Mouse (Mus musculus) liver, embryonic 16.5 days (tissue): ENCODE results near the gene Pon1. TPM values are rescaled to one million over a fixed set of nuclear protein-coding genes. Genes with fewer than 3 reads are reported as not detected.
A peak's percentile ranks its signal among the peaks of the same experiment; 100 is the strongest.

ENCODE experiments used
- ATAC-seq: fragments of 200-750 bp; cut with Nextera tagmentation; 2 replicates; pipeline ENCODE4 v1.8.0; 2017; ENCODE audit warnings: low read depth, mild to moderate bottlenecking, moderate number of reproducible peaks, moderate library complexity
- H3K27ac ChIP-seq: fragments of 300-500 bp; sonication (generic); 2 replicates; pipeline ENCODE4 v1.5.1; 2014; ENCODE audit warnings: mild to moderate bottlenecking, low read length
- H3K27me3 ChIP-seq: fragments of 300-500 bp; sonication (generic); 2 replicates; pipeline ENCODE4 v1.6.1; 2014; ENCODE audit warnings: low read depth, low read length, mixed read lengths; ENCODE audit not compliant: control insufficient read depth, insufficient read depth
- H3K36me3 ChIP-seq: fragments of 300-500 bp; sonication (generic); 2 replicates; pipeline ENCODE4 v1.6.1; 2014; ENCODE audit warnings: mild to moderate bottlenecking; ENCODE audit not compliant: control insufficient read depth, insufficient read depth
- H3K4me1 ChIP-seq: fragments of 300-500 bp; sonication (generic); 2 replicates; pipeline ENCODE4 v1.6.1; 2014; ENCODE audit warnings: low read depth, low read length, mixed read lengths; ENCODE audit not compliant: control insufficient read depth
- H3K4me2 ChIP-seq: fragments of 300-500 bp; sonication (generic); 2 replicates; pipeline ENCODE4 v1.6.1; 2014; ENCODE audit warnings: low read depth, low read length, mixed read lengths
- H3K4me3 ChIP-seq: fragments of 300-500 bp; sonication (generic); 2 replicates; pipeline ENCODE4 v1.5.1; 2014; ENCODE audit warnings: low read depth, mild to moderate bottlenecking, low read length
- H3K9ac ChIP-seq: fragments of 300-500 bp; sonication (generic); 2 replicates; pipeline ENCODE4 v1.6.1; 2014; ENCODE audit warnings: low read depth, low read length
- H3K9me3 ChIP-seq: fragments of 300-500 bp; sonication (generic); replicated peaks from 2 replicates; pipeline ENCODE4 v1.6.1; 2016; ENCODE audit warnings: low read length; ENCODE audit not compliant: control insufficient read depth
- WGBS: fragments of 180-500 bp; shearing (Covaris S2); extraction: QIAGEN DNeasy Blood & Tissue Kit; methylation state at CpG from one replicate; pipeline ENCODE4 v1.1.7; 2014; ENCODE audit not compliant: insufficient replicate concordance; 5-methylcytosine and 5-hydroxymethylcytosine counted together
- polyA plus RNA-seq: library from polyadenylated mRNA; unstranded; fragments of >200 nt; fragmentation: Nextera tagmentation; extraction: Ambion mirVana; gene quantifications from 2 replicates; pipeline ENCODE4 v1.2.1, GENCODE M21; 2015

Gene Pon1
- polyA plus RNA-seq, 1 experiment from 2014 or later = 19.2 TPM

DNA sequence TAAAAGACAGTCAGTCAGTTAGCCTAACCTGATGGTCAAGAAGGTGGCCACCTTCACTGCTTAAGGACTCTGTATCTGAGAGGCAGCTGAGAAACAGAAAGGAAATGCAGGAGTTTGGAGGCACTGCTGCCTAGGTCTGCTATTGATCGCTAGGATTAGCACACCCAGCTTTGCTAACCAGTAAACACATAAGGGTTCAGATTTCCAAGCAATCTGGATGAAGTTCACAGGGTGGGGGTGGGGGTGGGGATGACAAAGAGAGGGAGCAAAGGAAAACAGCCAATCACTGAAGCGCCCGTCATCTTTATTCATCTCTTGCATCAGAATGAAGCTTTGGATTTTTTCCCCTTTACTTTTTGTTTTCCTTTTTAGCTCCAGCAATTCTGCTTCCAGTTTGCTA lies 28.3 kb upstream of the Pon1 start:
- ATAC-seq = peak; percentile 74
- peak overlapping the region; percentile 41 for H3K4me2 ChIP-seq

GRCm38 (mm10) chr6:5218190-5218589 lies 24.4 kb upstream of the Pon1 start:
- no peak overlapping the region for H3K4me3 ChIP-seq
- H3K4me2 ChIP-seq = no peak overlapping the region
- peaks cover 7% of the 10 kb centered on the region for H3K4me1 ChIP-seq
- no peak overlapping the region for H3K9ac ChIP-seq
- no peak overlapping the region for H3K27ac ChIP-seq
- WGBS = 73% methylated on average over 4 of the region's 4 CpGs
- H3K9me3 ChIP-seq = no peaks in the 10 kb centered on the region
- no peaks in the 10 kb centered on the region for H3K36me3 ChIP-seq
- no peaks in the 10 kb centered on the region for H3K27me3 ChIP-seq
- peak; percentile 85 for ATAC-seq

More for the DNA sequence above, 28.3 kb upstream of the Pon1 start:
- H3K4me1 ChIP-seq = peaks cover 7% of the 10 kb centered on the region
- H3K27ac ChIP-seq = peak overlapping the region; percentile 82
- no peak overlapping the region for H3K4me3 ChIP-seq
- H3K9me3 ChIP-seq = no peaks in the 10 kb centered on the region
- H3K27me3 ChIP-seq = no peaks in the 10 kb centered on the region
- H3K9ac ChIP-seq = peak overlapping the region; percentile 20; the same call in 1 of the 2 replicates
- 62% methylated on average over 3 of the region's 3 CpGs for WGBS
- no peaks in the 10 kb centered on the region for H3K36me3 ChIP-seq

DNA sequence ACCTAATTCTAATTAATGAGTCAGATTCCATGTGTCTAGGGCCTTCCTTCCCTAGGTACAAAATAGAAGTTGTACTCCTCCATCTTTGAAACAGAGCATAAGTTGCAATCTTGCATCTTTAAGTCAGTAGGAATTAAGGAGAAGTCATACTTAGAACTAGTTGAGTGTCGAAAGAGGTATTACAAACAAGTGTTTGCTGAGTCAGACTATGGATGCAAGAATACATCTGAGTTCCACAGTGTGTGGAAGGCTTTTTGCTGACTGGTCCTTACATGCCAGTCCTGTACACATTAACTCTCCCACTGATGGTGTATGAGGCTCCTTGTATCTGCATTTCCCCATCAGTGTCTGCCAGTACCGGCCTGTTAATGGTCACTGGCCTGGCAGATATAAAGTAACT lies 14.1 kb upstream of the Pon1 start:
- no peak overlapping the region for H3K27ac ChIP-seq
- H3K36me3 ChIP-seq = no peaks in the 10 kb centered on the region
- H3K4me3 ChIP-seq = no peak overlapping the region
- no peaks in the 10 kb centered on the region for H3K27me3 ChIP-seq
- no peak for ATAC-seq
- H3K4me2 ChIP-seq = no peak overlapping the region
- no peak overlapping the region for H3K9ac ChIP-seq
- 70% methylated on average over 2 of the region's 2 CpGs for WGBS
- H3K9me3 ChIP-seq = no peaks in the 10 kb centered on the region
- no peaks in the 10 kb centered on the region for H3K4me1 ChIP-seq

DNA sequence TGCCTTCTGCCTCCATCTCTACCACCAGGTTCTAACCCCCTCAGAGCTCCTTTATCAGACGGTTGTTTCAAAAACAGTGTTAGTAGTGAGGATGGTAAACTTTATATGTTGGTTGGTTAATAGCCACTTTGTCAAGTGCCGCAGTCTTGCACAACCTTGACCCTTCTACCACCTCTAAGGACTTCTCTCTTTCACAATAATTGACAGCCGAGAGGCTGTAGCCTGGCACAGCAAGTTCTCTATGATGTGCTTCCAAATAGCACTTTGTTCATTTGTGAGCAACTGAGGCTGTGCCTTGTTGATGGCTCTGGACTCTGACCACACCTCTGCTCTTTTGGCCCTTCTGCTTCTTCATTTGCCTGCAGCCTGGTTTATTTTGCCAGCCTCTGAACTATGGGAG lies 6.2 kb upstream of the Pon1 start:
- no peaks in the 10 kb centered on the region for H3K36me3 ChIP-seq
- H3K4me1 ChIP-seq = peaks cover 9% of the 10 kb centered on the region
- 47% methylated on average over 3 of the region's 3 CpGs for WGBS
- peak overlapping the region; percentile 50 for H3K27ac ChIP-seq
- H3K4me2 ChIP-seq = no peak overlapping the region
- ATAC-seq = peak; percentile 40; the same call in 1 of the 2 replicates
- H3K4me3 ChIP-seq = no peak overlapping the region
- H3K9me3 ChIP-seq = no peaks in the 10 kb centered on the region
- no peaks in the 10 kb centered on the region for H3K27me3 ChIP-seq
- H3K9ac ChIP-seq = no peak overlapping the region

- Histone ChIP-seq H3K27ac (peak overlapping the region; percentile 50), H3K36me3 (no peaks in the 10 kb centered on the region), H3K4me1 (peaks cover 9% of the 10 kb centered on the region), H3K9ac (no peak overlapping the region), H3K4me2 (no peak overlapping the region), H3K27me3 (no peaks in the 10 kb centered on the region), H3K4me3 (no peak overlapping the region), H3K9me3 (no peaks in the 10 kb centered on the region)
- 77% methylated on average over 8 of the region's 8 CpGs for WGBS
- ATAC-seq = 0 out of 2 replicates have a peak, but pooled peaks have one; percentile 35
Measured at GRCm38 (mm10) chr6:5199376-5199905, 5.7 kb upstream of the Pon1 start.

- H3K4me2 ChIP-seq = no peak overlapping the region
- no peaks in the 10 kb centered on the region for H3K36me3 ChIP-seq
- no peaks in the 10 kb centered on the region for H3K9me3 ChIP-seq
- H3K27ac ChIP-seq = no peak overlapping the region
- 69% methylated on average over 5 of the region's 5 CpGs for WGBS
- peak; percentile 65 for ATAC-seq
- no peak overlapping the region for H3K9ac ChIP-seq
- peaks cover 9% of the 10 kb centered on the region for H3K4me1 ChIP-seq
- H3K27me3 ChIP-seq = no peaks in the 10 kb centered on the region
- H3K4me3 ChIP-seq = no peak overlapping the region
Measured at GRCm38 (mm10) chr6:5198590-5198989, 4.8 kb upstream of the Pon1 start.

GRCm38 (mm10) chr6:5190761-5191160 lies 3.0 kb downstream of the Pon1 start:
- Histone ChIP-seq H3K27ac (no peak overlapping the region), H3K4me3 (no peak overlapping the region), H3K36me3 (no peaks in the 10 kb centered on the region), H3K9ac (no peak overlapping the region), H3K27me3 (no peaks in the 10 kb centered on the region), H3K9me3 (no peaks in the 10 kb centered on the region), H3K4me2 (no peak overlapping the region), H3K4me1 (peaks cover 10% of the 10 kb centered on the region)
- WGBS = 48% methylated on average over 4 of the region's 4 CpGs
- ATAC-seq = no peak

DNA sequence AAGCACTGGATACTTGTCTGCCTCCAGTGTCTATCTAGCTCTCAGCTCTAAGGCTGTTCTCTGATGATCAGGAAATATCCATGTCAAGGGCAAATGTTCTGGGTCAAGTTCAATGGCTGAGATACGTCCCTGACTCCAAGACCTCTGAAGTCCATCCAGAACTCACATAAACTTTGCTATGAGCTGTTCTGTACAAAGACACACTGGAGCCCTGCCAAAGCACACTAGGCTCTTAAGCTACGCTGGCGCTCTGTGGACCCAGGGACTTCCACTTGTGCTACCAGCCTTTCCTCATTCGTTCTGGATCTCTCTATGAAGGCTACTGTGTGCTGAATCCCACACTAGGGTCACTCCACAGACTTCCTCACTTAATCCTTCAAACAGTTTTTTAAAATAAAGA lies 4.2 kb downstream of the Pon1 start:
- no peaks in the 10 kb centered on the region for H3K9me3 ChIP-seq
- 63% methylated on average over 4 of the region's 4 CpGs for WGBS
- no peak overlapping the region for H3K9ac ChIP-seq
- H3K4me1 ChIP-seq = peaks cover 11% of the 10 kb centered on the region
- H3K4me3 ChIP-seq = no peak overlapping the region
- H3K27me3 ChIP-seq = no peaks in the 10 kb centered on the region
- peak overlapping the region; percentile 79 for H3K27ac ChIP-seq
- H3K4me2 ChIP-seq = no peak overlapping the region
- peak; percentile 60 for ATAC-seq
- H3K36me3 ChIP-seq = no peaks in the 10 kb centered on the region

- Histone ChIP-seq H3K4me3 (no peak overlapping the region), H3K27ac (peak overlapping the region; percentile 79), H3K9ac (no peak overlapping the region), H3K36me3 (no peaks in the 10 kb centered on the region), H3K9me3 (no peaks in the 10 kb centered on the region), H3K4me1 (peaks cover 11% of the 10 kb centered on the region), H3K27me3 (no peaks in the 10 kb centered on the region), H3K4me2 (no peak overlapping the region)
- WGBS = 56% methylated on average over 6 of the region's 6 CpGs
- peak; percentile 57 for ATAC-seq
Measured at GRCm38 (mm10) chr6:5188938-5189337, 4.8 kb downstream of the Pon1 start.
